Mouse (Mus musculus): ENCODE measurements around the gene Zfp277.

The Zfp277 gene

DNA sequence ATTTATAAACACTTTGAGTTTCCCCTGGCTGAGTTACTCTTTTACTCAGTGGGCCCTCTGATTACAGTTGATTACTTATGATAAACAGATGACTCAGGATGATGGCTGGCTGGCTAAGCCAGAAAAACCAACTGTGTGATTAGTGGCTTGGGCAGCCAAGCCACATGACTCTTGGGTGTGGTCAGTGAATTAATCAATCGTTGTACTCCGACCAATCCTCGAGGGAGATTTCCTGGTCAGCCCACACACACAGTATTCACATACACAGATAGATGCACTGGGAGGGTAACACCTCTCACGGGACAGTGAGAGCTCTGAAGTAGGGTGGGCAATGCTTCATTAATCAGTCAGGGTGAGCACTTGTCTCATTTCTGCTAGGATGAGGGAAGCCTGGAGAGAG is 97.5 kb downstream of the Zfp277 start:
- no peak for DNase-seq

DNA sequence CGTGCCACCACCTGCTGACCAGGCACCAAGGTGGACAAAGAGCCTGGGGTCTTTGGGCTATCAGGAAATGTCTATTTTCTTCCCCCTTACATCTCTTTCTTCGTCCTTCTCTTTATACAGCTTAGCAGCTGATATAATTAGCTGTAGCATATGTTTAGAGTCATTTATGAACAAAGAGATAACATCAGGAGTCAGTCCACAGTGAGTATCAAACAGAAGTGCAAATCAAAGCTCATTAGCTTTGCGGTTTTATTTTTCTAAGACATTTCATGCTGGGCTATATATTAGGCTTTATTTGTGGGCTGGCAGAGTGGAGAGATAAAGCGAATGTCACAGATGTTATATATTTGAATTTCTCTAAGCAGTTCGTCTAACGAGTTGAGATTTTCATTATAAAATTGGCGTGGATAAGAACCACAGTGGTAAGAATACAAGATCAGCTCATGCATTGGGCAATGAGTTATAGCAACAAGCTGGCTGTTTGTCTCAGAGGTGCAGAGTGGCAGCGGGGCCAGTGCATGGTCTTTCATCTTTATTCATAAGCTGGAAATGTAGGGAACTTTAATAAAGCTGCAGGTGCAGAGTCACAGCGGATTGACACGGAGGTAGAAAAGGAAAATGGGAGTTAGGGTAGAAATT is 98.5 kb downstream of the Zfp277 start:
- DNase-seq: no peak

DNA sequence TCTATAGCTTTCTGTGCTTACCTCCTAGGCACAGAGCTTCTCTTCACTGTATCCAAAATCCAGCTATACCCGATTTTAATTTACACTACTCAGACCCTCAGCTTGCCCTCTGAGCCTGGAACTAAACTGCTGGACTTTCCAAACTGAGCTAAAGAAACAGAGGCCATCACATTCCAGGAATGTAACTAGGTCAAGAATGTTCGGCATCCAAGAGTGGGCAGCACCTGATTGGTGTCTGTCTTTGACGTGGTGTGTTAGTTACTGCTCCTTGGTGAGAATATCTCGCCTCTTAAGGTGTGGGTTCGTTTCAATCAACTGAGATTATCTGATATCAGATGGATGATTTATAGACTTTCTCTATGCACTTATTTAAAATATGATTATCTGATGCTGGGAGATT is 104.3 kb downstream of the Zfp277 start:
- no peak for DNase-seq

DNA sequence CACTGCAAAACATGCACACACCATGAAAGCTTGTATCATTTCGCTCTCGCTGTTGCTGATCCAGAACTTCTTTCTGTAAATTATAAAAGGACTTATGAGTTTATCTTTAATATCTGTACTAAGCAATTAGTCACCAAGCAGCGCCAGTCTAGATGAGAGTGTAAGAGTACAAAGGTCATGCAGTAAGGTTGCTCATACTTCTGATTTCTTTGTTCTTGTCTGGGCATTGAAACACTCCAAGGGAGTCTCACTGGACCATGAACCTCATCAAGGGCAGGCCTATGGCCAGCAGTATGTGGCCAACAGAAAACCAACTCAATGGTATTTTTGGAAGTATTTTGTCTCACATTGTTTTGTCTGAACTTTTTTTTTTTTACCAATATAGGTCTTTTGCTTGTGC is 110.4 kb downstream of the Zfp277 start:
- DNase-seq: no peak

DNA sequence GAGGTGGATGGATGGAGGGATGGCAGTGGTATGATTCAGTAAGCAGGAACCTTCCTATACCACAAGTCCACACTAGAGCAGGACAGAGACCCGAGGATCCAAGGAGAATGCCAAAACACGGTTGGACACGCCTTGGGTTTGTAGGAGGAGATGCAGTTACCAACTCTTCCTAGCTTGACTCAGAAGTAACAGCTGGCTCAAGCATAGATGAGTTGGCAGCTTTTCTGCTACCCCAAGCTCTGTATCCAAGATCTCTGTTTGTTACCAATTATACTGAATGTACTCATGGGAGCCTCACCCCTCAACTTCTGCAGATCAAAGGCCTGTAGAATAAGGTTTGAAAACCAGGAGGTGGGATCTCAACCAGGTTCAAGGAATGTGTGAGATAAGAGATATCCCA is 114.2 kb downstream of the Zfp277 start:
- no peak for DNase-seq

DNA sequence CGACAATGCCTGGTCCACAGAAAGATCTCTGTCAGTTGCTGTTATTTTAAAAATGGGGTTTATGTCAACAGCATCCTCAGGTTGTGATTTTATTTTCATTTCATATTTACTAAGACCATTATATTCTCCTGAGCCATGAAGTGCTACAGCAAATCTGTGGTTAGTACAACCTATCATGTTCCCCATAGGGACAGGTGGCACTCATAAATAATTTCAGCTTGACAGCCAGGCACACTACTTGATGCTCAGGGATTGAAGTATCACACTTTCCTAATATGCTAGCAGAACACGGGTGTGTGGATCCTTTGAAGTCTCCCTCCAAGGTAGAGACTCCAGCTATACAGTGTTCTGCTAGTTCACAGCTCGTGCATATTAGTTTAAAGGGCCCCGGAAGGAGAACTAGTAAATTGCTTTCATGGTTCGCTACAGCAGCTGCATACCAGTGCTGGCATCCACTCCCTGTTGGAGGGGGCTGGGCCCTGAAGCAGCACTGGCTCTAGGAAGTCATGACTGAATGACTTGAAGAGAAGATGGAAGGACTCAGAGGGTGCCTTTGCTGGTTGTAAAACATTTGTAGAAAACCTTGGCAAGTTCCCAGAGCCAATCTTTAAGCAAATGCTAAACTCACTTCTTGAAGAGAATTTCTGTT is 118.6 kb downstream of the Zfp277 start:
- DNase-seq: no peak

DNA sequence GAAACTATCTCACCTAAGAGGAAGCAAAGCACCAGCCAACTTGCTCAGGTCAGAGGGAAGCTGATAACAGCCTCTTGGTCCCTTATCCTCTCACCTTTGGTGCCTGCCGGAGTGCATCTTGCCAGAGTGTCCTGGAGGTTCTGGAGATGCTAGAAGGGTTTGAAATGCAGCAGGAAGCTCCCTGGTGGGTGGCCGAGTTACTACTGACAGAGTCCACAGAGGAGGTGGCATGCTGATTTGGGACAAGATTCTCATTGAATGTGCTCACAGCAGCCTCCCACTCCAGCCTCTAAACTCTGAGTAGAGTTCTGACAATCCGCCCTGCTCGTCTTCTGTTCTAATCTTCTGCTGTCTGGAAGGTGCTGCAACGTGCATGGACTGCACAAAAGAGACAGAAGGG is 120.1 kb downstream of the Zfp277 start:
- DNase-seq: no peak

DNA sequence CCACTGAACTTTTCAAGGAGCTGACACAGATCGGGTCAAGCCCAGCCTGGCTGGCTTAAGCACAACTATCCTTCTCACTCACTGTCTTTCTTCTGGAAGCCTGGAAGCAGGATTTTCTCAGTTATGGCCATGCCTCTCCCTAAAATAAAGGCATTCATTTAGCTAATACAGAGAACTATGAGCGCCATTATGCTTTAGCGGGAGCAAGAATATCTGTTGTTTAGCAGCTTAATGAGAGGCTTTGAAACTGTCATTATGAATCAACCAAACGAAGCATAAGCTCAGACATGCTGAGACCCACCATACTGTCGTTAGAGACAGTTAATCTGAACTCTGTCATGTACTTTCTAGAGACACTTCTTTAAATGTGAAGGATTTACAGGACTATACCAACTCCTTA is 120.9 kb downstream of the Zfp277 start:
- DNase-seq: no peak

DNA sequence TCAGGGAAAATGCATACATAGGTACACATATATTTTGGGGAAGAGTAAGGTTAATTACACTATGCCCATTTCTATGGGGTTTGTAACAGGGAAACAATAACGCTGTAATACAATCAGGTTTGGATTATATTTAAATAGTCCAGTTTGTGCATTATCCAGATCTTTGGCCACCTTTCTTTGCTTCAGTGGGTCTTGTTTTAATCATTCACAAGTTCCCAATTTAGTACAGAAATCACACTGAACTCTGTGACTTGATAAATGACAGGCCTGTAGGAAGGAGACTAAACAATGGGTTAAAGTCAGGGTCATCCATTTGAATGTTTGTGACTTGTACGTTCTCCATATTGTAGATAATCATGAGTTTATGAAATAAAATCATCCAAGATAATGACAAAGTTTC is 130.6 kb downstream of the Zfp277 start:
- DNase-seq: no peak

DNA sequence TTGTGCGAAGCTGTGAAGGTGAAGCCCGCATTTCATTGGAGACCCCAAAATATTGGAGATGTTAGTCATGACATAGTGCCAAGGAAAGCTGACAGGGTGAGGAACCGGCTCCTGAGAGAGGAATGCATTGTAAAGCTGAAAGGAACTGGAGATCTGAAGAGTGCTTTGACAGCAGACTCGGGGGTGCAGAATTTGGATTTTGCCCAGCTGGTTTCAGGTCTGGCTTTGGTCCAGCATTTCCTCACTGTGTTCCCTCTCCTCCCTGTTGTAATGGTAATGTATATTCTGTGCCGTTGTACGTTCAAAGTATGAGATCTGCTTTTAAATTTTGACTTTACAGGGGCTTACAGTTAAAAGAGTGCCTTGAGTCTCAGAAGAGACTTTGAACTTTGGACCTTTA is 141.7 kb downstream of the Zfp277 start:
- DNase-seq: no peak

DNA sequence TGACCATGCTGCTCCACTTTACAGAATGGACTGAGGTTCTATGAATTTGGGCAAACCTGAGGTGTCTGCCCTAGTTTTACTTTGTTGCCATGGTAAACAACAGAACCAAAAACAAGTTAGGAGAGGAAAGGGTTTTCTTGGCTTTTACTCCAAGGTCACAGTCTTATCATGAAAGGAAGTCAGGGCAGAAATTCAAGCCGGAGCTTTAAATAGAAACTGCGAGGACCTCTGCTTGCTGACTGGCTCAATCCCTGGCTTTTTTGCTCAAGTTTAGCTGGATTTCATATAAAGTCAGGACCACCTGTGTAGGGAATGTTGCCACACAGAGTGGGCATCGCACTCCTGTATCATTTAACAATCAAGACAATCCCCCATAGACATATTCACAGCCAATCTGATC is 147.1 kb downstream of the Zfp277 start:
- DNase-seq: no peak

DNA sequence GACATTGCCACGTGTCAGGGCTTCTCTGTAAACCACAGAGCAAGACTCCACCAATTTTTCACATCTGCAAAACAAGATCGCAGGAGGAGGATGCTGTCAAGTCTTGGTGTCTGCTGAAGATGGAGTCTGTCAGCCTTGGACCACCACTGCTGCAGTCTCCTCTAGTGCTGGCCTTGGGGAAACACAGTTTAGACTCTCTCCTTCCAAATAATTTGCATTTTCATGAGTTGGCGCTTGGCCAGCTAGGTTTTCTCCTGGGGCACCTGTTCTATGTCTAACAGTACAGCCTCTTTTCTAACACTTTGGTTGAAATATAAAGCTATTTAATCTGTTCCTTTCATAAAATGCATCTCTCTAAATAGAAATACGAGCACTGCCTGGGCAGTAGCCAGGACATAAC is 159.2 kb downstream of the Zfp277 start:
- no peak for DNase-seq

DNA sequence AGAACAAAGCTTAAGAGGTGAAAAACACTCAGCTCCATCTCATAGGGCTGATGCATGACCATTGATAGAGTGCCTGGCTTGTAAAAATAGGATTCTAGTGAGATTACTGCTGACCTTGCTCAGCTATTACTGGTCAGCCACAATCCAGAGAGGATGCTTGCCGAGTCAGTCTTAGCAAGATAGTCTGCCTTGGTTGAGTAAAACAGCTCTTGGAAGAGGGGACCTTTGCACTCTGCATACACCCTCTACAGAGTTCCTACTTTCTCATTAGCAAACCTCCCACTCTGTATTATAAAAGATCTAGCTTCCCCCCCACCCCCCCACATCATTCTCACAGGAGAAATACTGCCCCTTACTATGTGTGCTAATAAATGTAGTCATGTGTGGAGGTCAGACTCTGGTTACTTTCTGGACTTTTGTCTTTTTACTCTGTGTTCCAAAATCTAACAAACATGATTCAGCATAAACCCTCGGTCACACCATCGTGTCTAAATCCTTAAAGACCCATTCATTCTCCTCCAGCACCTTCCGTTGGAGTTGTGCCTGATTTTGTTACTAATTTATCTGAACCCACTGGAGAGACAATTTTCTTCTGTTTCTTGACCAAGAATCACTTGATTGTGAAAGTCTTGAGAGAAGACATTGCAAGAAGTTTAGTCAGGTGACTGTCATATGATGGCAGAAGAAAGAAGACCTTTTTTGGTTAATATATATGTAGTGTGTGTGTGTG is 164.9 kb downstream of the Zfp277 start:
- DNase-seq: no peak

DNA sequence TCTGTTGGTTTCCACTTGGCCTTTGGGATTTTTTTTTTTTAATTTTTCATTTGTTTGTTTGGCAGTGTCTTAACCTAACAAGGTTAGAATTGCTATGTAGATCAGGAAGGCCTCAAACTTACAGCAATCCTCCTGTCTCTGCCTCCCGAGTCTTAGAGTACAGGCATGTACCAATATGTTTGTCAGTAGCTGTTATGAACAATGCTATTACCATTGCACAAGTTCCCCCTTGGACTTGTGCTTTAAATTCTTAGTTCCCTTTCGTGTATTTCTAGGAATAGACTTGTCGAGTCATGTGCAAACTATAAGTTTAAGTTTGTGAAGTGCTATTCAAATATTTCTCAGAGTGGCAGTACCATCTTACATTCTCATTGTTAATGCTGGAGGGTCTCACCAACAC is 168.1 kb downstream of the Zfp277 start:
- DNase-seq: no peak

DNA sequence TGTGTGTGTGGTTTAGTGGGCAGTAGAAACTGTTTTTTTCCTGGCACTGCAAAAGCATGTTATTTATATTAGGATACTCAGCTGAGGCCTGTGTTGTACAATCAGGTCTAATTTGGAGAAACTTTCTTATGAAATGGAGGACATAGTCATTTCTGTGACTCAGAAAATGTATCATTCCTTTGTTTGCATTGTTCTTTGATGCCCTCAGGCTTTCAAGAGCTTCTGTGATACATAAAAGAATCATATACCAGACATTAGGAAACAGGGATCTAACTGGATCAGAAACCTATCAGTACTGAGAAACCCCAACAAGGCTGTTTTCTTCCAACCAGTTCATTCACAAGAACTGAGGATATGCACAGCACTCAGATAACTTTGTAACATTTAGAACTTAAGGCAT is 170.8 kb downstream of the Zfp277 start:
- DNase-seq: no peak

DNA sequence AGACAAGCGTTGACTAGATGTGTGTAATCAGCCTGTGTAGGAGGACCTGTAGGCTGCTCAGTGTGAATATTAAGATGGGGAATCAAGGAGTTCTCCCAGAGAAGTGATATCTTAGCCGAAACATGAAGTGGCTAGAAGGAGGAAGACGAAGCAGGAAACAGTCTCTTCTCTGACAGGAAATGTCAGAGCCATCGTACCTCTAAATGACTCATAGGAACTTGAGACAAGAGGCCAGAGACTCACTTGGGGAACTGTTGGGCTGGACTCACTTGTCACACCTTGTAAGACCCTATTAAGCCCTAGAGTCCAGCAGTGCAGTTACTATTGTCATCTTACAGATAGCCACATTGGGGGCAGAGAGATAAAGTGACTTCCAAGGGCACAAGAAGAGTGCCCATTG is 172.4 kb downstream of the Zfp277 start:
- no peak for DNase-seq

DNA sequence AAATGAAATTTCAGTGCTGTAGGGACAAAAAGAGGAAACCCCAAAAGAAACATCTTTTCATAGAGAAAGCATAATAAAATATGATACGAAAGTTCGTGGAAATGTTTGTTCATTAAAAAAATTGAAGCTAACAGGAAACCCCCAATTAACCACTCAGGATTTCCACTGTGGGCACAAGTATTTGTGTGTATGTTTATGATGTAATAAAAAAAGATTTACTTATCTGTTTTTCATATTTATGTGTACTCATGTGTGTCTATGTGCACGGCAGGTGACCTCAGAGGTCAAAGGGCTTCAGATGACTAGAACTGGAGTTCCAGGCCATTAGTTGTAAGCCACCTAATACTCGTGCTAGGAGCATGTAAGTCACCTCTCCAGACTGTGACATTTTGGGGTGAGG is 173.0 kb downstream of the Zfp277 start:
- DNase-seq: no peak

DNA sequence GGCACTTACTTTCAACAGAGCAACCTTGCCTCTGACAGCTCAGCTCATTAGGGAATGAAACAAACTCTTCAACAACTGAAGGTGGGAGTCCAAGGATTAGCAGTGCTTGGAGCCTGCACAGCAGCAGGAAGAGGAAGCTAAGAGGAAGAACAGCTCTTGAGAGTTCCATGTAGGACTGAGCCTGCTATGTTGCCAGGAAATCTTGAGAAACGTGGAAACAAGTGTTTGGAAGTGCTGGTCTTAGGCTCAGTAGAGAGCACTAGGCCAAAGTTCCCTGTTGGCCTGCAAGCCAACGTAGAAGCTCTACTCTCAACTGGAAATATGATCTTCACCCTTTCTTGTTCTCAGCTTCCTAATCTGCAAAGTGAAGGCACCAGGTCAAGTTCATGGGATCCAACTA is 177.4 kb downstream of the Zfp277 start:
- no peak for DNase-seq

Data from spleen, adult 18-20 months (tissue).